Mouse (Mus musculus) right cerebral cortex, postnatal 36 days (tissue): ENCODE measurements at regions not wholly inside any gene's neighbourhood (a gene's known extent, or its start where the extent isn't known, plus 50 kb on each side); places are given as distances from the start of the nearest gene placed in this dataset.

ENCODE experiments used
- DNase-seq, 2 experiments: peaks; one replicate each; pipeline ENCODE4 v3.0.0; 2022; ENCODE audit warnings: low spot score in 2 of 2, mixed read lengths in 1 of 2

GRCm38 (mm10) chr10:120666202-120666860 is 190.1 kb upstream of the Hmga2 start:
- DNase-seq: no peak

GRCm38 (mm10) chr10:120665670-120666069 is 189.4 kb upstream of the Hmga2 start:
- DNase-seq: no peak

GRCm38 (mm10) chr10:120664419-120664818 is 188.2 kb upstream of the Hmga2 start:
- no peak for DNase-seq

- DNase-seq: no peak
These were observed 187.1 kb upstream of the Hmga2 start for GRCm38 (mm10) chr10:120663396-120663795.

GRCm38 (mm10) chr10:120660503-120660902 is 184.2 kb upstream of the Hmga2 start:
- DNase-seq: no peak

GRCm38 (mm10) chr10:120655238-120655931 is 179.1 kb upstream of the Hmga2 start:
- no peak for DNase-seq

GRCm38 (mm10) chr10:120652525-120653215 is 176.4 kb upstream of the Hmga2 start:
- no peak for DNase-seq

- no peak for DNase-seq
These were observed 175.6 kb upstream of the Hmga2 start for GRCm38 (mm10) chr10:120651845-120652244.

GRCm38 (mm10) chr10:120650336-120650735 is 174.1 kb upstream of the Hmga2 start:
- no peak for DNase-seq

- DNase-seq: no peak
These were observed 172.5 kb upstream of the Hmga2 start for GRCm38 (mm10) chr10:120648741-120649140.

GRCm38 (mm10) chr10:120648031-120648430 is 171.8 kb upstream of the Hmga2 start:
- no peak for DNase-seq

- DNase-seq: no peak
These were observed 171.1 kb upstream of the Hmga2 start for GRCm38 (mm10) chr10:120647323-120647722.

- no peak for DNase-seq
These were observed 170.6 kb upstream of the Hmga2 start for GRCm38 (mm10) chr10:120646862-120647311.

- no peak for DNase-seq
These were observed 164.6 kb upstream of the Hmga2 start for GRCm38 (mm10) chr10:120640847-120641246.

- no peak for DNase-seq
These were observed 162.0 kb upstream of the Hmga2 start for GRCm38 (mm10) chr10:120638316-120638715.

- DNase-seq: no peak
These were observed 159.7 kb upstream of the Hmga2 start for GRCm38 (mm10) chr10:120635818-120636543.

GRCm38 (mm10) chr10:120635194-120635593 is 158.9 kb upstream of the Hmga2 start:
- DNase-seq: no peak

- DNase-seq: no peak
These were observed 155.8 kb upstream of the Hmga2 start for GRCm38 (mm10) chr10:120632071-120632470.

GRCm38 (mm10) chr10:120628066-120628465 is 151.8 kb upstream of the Hmga2 start:
- DNase-seq: no peak

GRCm38 (mm10) chr10:120625474-120625873 is 149.2 kb upstream of the Hmga2 start:
- DNase-seq: no peak

- DNase-seq: no peak
These were observed 148.1 kb upstream of the Hmga2 start for GRCm38 (mm10) chr10:120624203-120624942.
